Mouse (Mus musculus) brain, embryonic 14.5 days (tissue): ENCODE data around the gene Lims1.

Experiments used
- CTCF ChIP-seq: fragments of 200-500 bp; IDR thresholded peaks from 2 replicates; pipeline ENCODE4 v1.5.1; 2012; ENCODE audit warnings: inconsistent platforms, mild to moderate bottlenecking, moderate library complexity, borderline replicate concordance; ENCODE audit not compliant: insufficient read depth, insufficient read length; ENCODE audit errors: extremely low read depth
- POLR2A ChIP-seq: fragments of 200-500 bp; IDR thresholded peaks from 2 replicates; pipeline ENCODE4 v1.6.1; 2012; ENCODE audit warnings: mild to moderate bottlenecking, inconsistent platforms, borderline replicate concordance; ENCODE audit not compliant: poor library complexity, insufficient read depth, insufficient read length, severe bottlenecking; ENCODE audit errors: extremely low read depth

DNA sequence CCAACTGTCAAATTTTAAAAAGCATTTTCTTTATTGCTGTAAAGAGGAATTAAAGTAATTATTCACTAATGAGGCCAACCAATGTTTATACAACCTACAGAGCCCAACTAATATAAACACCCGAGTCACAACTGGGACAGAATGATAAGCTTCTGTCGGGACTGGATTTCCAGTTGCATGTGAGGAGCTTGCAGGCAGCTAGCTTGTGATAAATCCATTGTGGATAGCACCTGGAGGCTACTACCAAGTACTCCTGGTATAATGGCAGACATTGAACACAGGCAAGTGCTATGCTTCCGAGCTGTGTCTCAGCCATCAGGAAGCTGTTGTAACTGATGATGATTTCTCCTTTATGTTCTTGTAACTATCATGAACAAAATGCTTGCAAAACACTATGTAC is 32.5 kb upstream of the Lims1 start:
- TF ChIP-seq POLR2A (no peak), CTCF (no peak)
